Mouse (Mus musculus): Measurements from ENCODE around the gene Zfp36l2. TPM values are rescaled to one million over a fixed set of nuclear protein-coding genes. Genes with fewer than 3 reads are reported as not detected.
A peak's percentile ranks its signal among the peaks of the same experiment; 100 is the strongest.
"Not testable (repeated sequence)": the region's sequence is repeated elsewhere in the genome, so short reads cannot be mapped to it uniquely, and the experiment has no call there.

Zfp36l2 gene
- polyA plus RNA-seq (2015; fragmentation: Nextera tagmentation; extraction: Ambion mirVana): 3.4 and 4.2 TPM in 2 replicates

DNA sequence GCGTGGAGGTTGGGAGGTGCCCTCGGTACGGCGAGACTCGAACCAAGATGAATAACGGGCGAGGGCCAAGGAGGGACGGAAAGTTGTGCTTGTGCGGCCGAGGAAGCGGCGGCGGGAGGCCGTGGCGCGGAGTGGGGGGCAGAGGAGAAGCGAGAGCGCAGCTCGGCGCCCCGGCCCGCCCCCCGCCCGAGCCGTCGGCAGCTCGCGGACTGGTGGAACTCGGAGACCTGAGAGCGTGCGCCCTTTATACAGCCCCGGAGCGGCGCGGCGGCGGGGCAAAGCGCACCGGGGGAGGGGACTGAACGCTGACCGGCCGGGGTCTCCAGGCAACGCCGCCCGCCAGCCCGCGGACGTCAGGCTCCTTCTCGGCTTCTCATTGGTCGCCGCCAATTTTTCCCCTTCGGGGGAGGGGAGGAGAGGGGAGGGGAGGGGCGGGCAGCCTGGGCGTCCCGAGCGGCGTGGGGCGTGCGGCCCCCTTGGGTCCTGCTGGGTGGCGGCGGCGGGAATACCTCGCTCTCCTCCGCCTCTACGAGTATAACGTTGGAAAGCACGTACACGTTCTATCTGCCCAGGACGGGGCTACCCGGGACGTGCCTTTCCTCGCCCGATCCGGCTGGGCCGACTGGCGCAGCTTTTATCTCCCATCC lies at the start of gene Zfp36l2:
TSS of gene Zfp36l2 (minus strand) at position 221 of the 647 bp plus-strand sequence.
- under 1% methylated on average over 68 of the region's 76 CpGs for WGBS

DNA sequence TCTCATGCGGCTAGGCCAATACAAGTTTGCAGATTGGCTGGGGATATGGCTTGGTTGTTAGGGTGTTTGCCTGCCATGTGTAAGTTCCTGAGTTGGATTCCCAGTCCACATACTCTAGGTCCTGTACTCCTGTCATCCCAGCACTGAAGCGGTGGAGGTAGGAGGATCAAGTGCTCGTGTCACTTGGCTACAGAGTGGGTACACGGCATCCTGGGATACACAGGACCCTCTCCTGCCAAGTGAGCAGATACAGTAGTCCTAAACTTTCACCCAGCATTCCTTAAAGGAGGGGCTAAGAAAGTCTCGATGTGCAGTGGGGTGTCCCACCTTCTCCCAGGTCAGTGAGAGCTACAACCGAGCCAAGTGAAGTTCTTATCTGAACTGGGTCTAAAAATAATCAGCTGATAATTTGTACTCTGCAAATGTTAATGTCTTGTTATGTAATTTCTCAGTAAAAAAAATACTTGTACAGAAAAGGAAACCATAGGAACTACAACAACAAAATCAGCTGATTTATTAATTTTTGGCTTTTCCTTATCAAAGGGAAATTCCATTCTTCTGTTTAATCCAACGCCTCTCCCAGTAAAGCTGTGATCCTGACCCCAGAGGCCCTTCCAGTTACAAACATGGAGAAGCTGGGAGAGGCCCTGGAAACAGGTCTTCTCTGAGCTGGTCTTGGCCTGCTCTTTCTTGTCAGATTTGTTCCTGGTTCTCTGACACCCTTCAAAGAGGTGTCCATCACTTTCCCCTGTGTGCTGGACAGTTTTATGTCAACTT lies 49.2 kb upstream of the Zfp36l2 start:
- Histone ChIP-seq H3K4me1 (replicated peaks; ENCODE audit: control insufficient read depth, insufficient read depth, low read length) (no peaks in the 10 kb centered on the region), H3K36me3 (ENCODE audit: control insufficient read depth, insufficient read depth) (no peaks in the 10 kb centered on the region), H3K27ac (ENCODE audit: low read length) (no peak overlapping the region), H3K4me3 (replicated peaks; ENCODE audit: low read length) (no peak overlapping the region), H3K27me3 (replicated peaks; ENCODE audit: control insufficient read depth, insufficient read depth, low read length) (no peaks in the 10 kb centered on the region), H3K4me2 (ENCODE audit: low read length) (no peak overlapping the region), H3K9me3 (ENCODE audit: control insufficient read depth, low read length) (no peaks in the 10 kb centered on the region), H3K9ac (replicated peaks; ENCODE audit: low read depth, low read length) (no peak overlapping the region)
- ATAC-seq: no peak
- 92% methylated on average over 7 of the region's 7 CpGs for WGBS

More for the DNA sequence above, at the start of gene Zfp36l2:
- Histone ChIP-seq H3K4me3 (replicated peaks; ENCODE audit: low read length) (peak within 1 kb of the TSS; percentile 66), H3K27me3 (replicated peaks; ENCODE audit: control insufficient read depth, insufficient read depth, low read length) (peaks cover 6% of the 10 kb centered on the region; the same call in 1 of the 2 replicates), H3K9me3 (ENCODE audit: control insufficient read depth, low read length) (no peaks in the 10 kb centered on the region), H3K9ac (replicated peaks; ENCODE audit: low read depth, low read length) (peak within 1 kb of the TSS; percentile 68), H3K4me2 (ENCODE audit: low read length) (peak within 1 kb of the TSS; percentile 79), H3K27ac (ENCODE audit: low read length) (peak within 1 kb of the TSS; percentile 80), H3K4me1 (replicated peaks; ENCODE audit: control insufficient read depth, insufficient read depth, low read length) (peaks cover 26% of the 10 kb centered on the region), H3K36me3 (ENCODE audit: control insufficient read depth, insufficient read depth) (no peaks in the 10 kb centered on the region)
- ATAC-seq: peak; percentile 83

GRCm38 (mm10) chr17:84235399-84235928 lies 47.7 kb upstream of the Zfp36l2 start:
- Histone ChIP-seq H3K9me3 (ENCODE audit: control insufficient read depth, low read length) (no peaks in the 10 kb centered on the region), H3K36me3 (ENCODE audit: control insufficient read depth, insufficient read depth) (no peaks in the 10 kb centered on the region), H3K9ac (replicated peaks; ENCODE audit: low read depth, low read length) (no peak overlapping the region), H3K4me2 (ENCODE audit: low read length) (no peak overlapping the region), H3K27ac (ENCODE audit: low read length) (no peak overlapping the region), H3K4me1 (replicated peaks; ENCODE audit: control insufficient read depth, insufficient read depth, low read length) (no peaks in the 10 kb centered on the region), H3K4me3 (replicated peaks; ENCODE audit: low read length) (no peak overlapping the region), H3K27me3 (replicated peaks; ENCODE audit: control insufficient read depth, insufficient read depth, low read length) (no peaks in the 10 kb centered on the region)
- ATAC-seq: no peak
- 90% methylated on average over 4 of the region's 4 CpGs for WGBS

DNA sequence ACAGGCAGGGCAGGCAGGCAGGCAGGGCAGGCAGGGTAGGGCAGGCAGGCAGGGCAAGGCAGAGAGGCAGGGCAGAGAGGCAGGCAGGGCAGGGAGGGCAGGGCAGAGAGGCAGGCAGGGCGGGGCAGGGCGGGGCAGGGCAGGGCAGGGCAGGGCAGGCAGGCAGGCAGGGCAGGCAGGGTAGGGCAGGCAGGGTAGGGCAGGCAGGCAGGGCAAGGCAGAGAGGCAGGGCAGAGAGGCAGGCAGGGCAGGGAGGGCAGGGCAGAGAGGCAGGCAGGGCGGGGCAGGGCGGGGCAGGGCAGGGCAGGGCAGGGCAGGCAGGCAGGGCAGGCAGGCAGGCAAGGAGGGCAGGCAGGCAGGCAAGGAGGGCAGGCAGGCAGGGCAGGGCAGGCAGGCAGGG lies 47.0 kb upstream of the Zfp36l2 start:
- not testable (repeated sequence) for H3K9ac ChIP-seq (replicated peaks; ENCODE audit: low read depth, low read length); H3K4me3 ChIP-seq (replicated peaks; ENCODE audit: low read length); H3K36me3 ChIP-seq (ENCODE audit: control insufficient read depth, insufficient read depth); H3K4me2 ChIP-seq (ENCODE audit: low read length); ATAC-seq; H3K27ac ChIP-seq (ENCODE audit: low read length); H3K27me3 ChIP-seq (replicated peaks; ENCODE audit: control insufficient read depth, insufficient read depth, low read length); H3K4me1 ChIP-seq (replicated peaks; ENCODE audit: control insufficient read depth, insufficient read depth, low read length); H3K9me3 ChIP-seq (ENCODE audit: control insufficient read depth, low read length)
- WGBS: no CpG with 5 or more reads among the region's 4 CpGs

GRCm38 (mm10) chr17:84233758-84234157 lies 46.0 kb upstream of the Zfp36l2 start:
- H3K9ac ChIP-seq (replicated peaks; ENCODE audit: low read depth, low read length): no peak overlapping the region
- no peak for ATAC-seq
- H3K36me3 ChIP-seq (ENCODE audit: control insufficient read depth, insufficient read depth): no peaks in the 10 kb centered on the region
- WGBS: 91% methylated on average over 2 of the region's 2 CpGs
- H3K9me3 ChIP-seq (ENCODE audit: control insufficient read depth, low read length): no peaks in the 10 kb centered on the region
- no peaks in the 10 kb centered on the region for H3K27me3 ChIP-seq (replicated peaks; ENCODE audit: control insufficient read depth, insufficient read depth, low read length)
- H3K4me3 ChIP-seq (replicated peaks; ENCODE audit: low read length): no peak overlapping the region
- no peak overlapping the region for H3K4me2 ChIP-seq (ENCODE audit: low read length)
- no peaks in the 10 kb centered on the region for H3K4me1 ChIP-seq (replicated peaks; ENCODE audit: control insufficient read depth, insufficient read depth, low read length)
- H3K27ac ChIP-seq (ENCODE audit: low read length): no peak overlapping the region

GRCm38 (mm10) chr17:84231361-84231760 lies 43.6 kb upstream of the Zfp36l2 start:
- no peak for ATAC-seq
- WGBS: 94% methylated on average over 2 of the region's 2 CpGs
- H3K9ac ChIP-seq (replicated peaks; ENCODE audit: low read depth, low read length): no peak overlapping the region

DNA sequence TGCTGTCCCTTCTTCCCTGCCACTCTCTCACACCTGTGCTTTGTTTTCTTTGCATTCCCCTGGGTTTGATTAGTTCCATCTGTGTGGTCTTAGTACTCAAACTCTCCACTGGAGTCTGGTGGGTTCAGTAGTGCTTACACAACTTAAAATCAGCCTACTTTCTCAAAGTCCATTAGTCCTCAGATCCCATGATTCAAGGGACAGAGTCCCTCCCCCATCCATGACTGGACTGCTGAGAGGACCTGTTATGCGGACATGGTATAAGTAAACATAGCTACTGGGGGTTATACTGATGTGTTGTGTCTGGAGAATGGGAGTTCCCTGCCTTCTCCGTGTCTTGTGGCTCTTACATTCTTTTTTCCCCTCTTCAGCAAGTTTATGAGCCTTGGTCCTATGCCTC lies 40.5 kb upstream of the Zfp36l2 start:
- Histone ChIP-seq H3K9me3 (ENCODE audit: control insufficient read depth, low read length) (no peaks in the 10 kb centered on the region), H3K36me3 (ENCODE audit: control insufficient read depth, insufficient read depth) (no peaks in the 10 kb centered on the region), H3K27ac (ENCODE audit: low read length) (no peak overlapping the region), H3K9ac (replicated peaks; ENCODE audit: low read depth, low read length) (no peak overlapping the region), H3K27me3 (replicated peaks; ENCODE audit: control insufficient read depth, insufficient read depth, low read length) (no peaks in the 10 kb centered on the region), H3K4me1 (replicated peaks; ENCODE audit: control insufficient read depth, insufficient read depth, low read length) (no peaks in the 10 kb centered on the region; the same call in 1 of the 2 replicates), H3K4me3 (replicated peaks; ENCODE audit: low read length) (no peak overlapping the region), H3K4me2 (ENCODE audit: low read length) (no peak overlapping the region)
- no peak for ATAC-seq
- WGBS: 90% methylated on average over 2 of the region's 2 CpGs

More at GRCm38 (mm10) chr17:84231361-84231760, 43.6 kb upstream of the Zfp36l2 start:
- no peaks in the 10 kb centered on the region for H3K27me3 ChIP-seq (replicated peaks; ENCODE audit: control insufficient read depth, insufficient read depth, low read length)
- no peaks in the 10 kb centered on the region for H3K9me3 ChIP-seq (ENCODE audit: control insufficient read depth, low read length)
- no peaks in the 10 kb centered on the region; the same call in 1 of the 2 replicates for H3K4me1 ChIP-seq (replicated peaks; ENCODE audit: control insufficient read depth, insufficient read depth, low read length)
- no peak overlapping the region for H3K27ac ChIP-seq (ENCODE audit: low read length)
- H3K4me3 ChIP-seq (replicated peaks; ENCODE audit: low read length): no peak overlapping the region
- H3K4me2 ChIP-seq (ENCODE audit: low read length): no peak overlapping the region
- H3K36me3 ChIP-seq (ENCODE audit: control insufficient read depth, insufficient read depth): no peaks in the 10 kb centered on the region

DNA sequence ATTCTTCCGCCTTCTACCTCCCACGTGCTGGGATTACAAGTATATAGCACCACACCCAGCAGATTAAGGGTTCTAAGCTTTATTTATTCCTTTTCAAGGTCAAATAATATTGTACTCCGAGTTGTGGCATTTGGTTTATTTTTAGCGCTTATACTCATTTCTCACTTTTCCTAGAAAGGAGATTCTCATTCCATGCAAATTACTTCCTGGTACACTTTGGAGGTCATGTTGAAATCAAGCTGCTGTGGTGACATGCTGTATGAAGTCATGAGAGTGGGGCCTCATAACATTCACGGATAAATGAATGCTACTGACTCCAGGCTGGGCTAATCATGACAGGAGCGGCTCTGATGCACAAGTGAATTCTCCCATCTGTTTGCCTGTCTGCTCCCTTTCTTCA lies 38.9 kb upstream of the Zfp36l2 start:
- Histone ChIP-seq H3K4me1 (replicated peaks; ENCODE audit: control insufficient read depth, insufficient read depth, low read length) (no peaks in the 10 kb centered on the region; the same call in 1 of the 2 replicates), H3K4me2 (ENCODE audit: low read length) (no peak overlapping the region), H3K27ac (ENCODE audit: low read length) (no peak overlapping the region), H3K9me3 (ENCODE audit: control insufficient read depth, low read length) (no peaks in the 10 kb centered on the region), H3K4me3 (replicated peaks; ENCODE audit: low read length) (no peak overlapping the region), H3K9ac (replicated peaks; ENCODE audit: low read depth, low read length) (no peak overlapping the region), H3K36me3 (ENCODE audit: control insufficient read depth, insufficient read depth) (no peaks in the 10 kb centered on the region), H3K27me3 (replicated peaks; ENCODE audit: control insufficient read depth, insufficient read depth, low read length) (no peaks in the 10 kb centered on the region)
- 80% methylated on average over 6 of the region's 6 CpGs for WGBS
- peak; percentile 49; the same call in 1 of the 2 replicates for ATAC-seq

DNA sequence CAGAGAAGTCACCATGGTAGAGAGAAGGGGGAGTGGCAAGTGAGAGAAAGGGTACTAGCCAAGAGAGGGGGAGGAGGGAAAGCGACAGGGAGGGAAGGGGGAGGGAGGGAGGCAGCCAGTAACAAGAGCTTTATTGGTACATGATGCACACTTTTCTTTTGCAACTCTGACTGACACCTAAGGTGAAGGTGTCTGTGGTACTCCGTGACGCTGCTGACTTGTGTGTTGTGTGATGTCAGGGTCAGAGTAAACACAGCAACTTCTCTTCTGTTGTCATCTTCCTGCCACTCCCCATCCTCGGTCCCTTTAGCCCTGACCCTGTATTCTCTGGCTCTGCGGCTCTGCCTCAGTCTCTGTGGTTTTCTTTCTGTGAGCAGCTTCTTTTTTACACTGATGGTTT lies 38.5 kb upstream of the Zfp36l2 start:
- Histone ChIP-seq H3K27ac (ENCODE audit: low read length) (no peak overlapping the region), H3K9ac (replicated peaks; ENCODE audit: low read depth, low read length) (no peak overlapping the region), H3K4me3 (replicated peaks; ENCODE audit: low read length) (no peak overlapping the region), H3K27me3 (replicated peaks; ENCODE audit: control insufficient read depth, insufficient read depth, low read length) (no peaks in the 10 kb centered on the region), H3K9me3 (ENCODE audit: control insufficient read depth, low read length) (no peaks in the 10 kb centered on the region), H3K4me1 (replicated peaks; ENCODE audit: control insufficient read depth, insufficient read depth, low read length) (no peaks in the 10 kb centered on the region; the same call in 1 of the 2 replicates), H3K36me3 (ENCODE audit: control insufficient read depth, insufficient read depth) (no peaks in the 10 kb centered on the region), H3K4me2 (ENCODE audit: low read length) (no peak overlapping the region)
- 59% methylated on average over 5 of the region's 5 CpGs for WGBS
- ATAC-seq: no peak

All from forebrain, embryonic 16.5 days (tissue).